Mouse (Mus musculus) C2C12 (cell line): ENCODE results near the gene Doc2b. TPM values are rescaled to one million over a fixed set of nuclear protein-coding genes. Genes with fewer than 3 reads are reported as not detected.

Experiments
- H3K27me3 ChIP-seq: one replicate; pipeline ENCODE4 v1.6.1; 2011; ENCODE audit not compliant: control insufficient read depth, insufficient read depth, insufficient read length
- H3K36me3 ChIP-seq: one replicate; pipeline ENCODE4 v1.6.1; 2011; ENCODE audit not compliant: control insufficient read depth, insufficient read depth
- H3K4me3 ChIP-seq: one replicate; pipeline ENCODE4 v1.5.1; 2011; ENCODE audit warnings: mild to moderate bottlenecking, control low read depth; ENCODE audit not compliant: poor library complexity, insufficient read depth, severe bottlenecking
- H3K79me2 ChIP-seq: one replicate; pipeline ENCODE4 v1.6.1; 2011; ENCODE audit not compliant: control insufficient read depth, insufficient read depth
- H3K79me3 ChIP-seq: one replicate; pipeline ENCODE4 v1.6.1; 2011; ENCODE audit warnings: low read depth, control low read depth
- H3ac ChIP-seq: one replicate; pipeline ENCODE3; 2011; ENCODE audit warnings: low read depth; ENCODE audit not compliant: control insufficient read depth, insufficient read length
- CEBPB ChIP-seq: IDR thresholded peaks from one replicate; pipeline ENCODE4 v1.6.1; 2011; ENCODE audit warnings: low read depth, mild to moderate bottlenecking, control low read depth, moderate library complexity
- CTCF ChIP-seq: IDR thresholded peaks from one replicate; pipeline ENCODE4 v1.5.1; 2011; ENCODE audit not compliant: control insufficient read depth, insufficient read depth, insufficient read length
- FOSL1 ChIP-seq: IDR thresholded peaks from one replicate; pipeline ENCODE4 v1.8.0; 2011; ENCODE audit warnings: mild to moderate bottlenecking, low read length; ENCODE audit not compliant: poor library complexity, insufficient read depth, severe bottlenecking
- MAX ChIP-seq: IDR thresholded peaks from one replicate; pipeline ENCODE4 v1.6.1; 2011; ENCODE audit warnings: mild to moderate bottlenecking, control low read depth
- MYOD1 ChIP-seq: IDR thresholded peaks from one replicate; pipeline ENCODE4 v1.6.1; 2011; ENCODE audit warnings: low read depth; ENCODE audit not compliant: control insufficient read depth, insufficient read length
- MYOG ChIP-seq: IDR thresholded peaks from one replicate; pipeline ENCODE4 v1.6.1; 2011; ENCODE audit not compliant: control insufficient read depth, insufficient read length; ENCODE audit errors: extremely low read depth
- USF1 ChIP-seq: IDR thresholded peaks from one replicate; pipeline ENCODE4 v1.6.1; 2011; ENCODE audit warnings: low read depth, mild to moderate bottlenecking, control low read depth, moderate library complexity
- polyA plus RNA-seq: library from polyadenylated mRNA; unstranded; fragments of >200 nt; fragmentation: generic; extraction: Trizol; gene quantifications from one replicate; pipeline ENCODE4 v1.2.1, GENCODE M21; 2012; ENCODE audit warnings: missing spikeins

Doc2b gene
- polyA plus RNA-seq, 1 experiment: 0.04 TPM

DNA sequence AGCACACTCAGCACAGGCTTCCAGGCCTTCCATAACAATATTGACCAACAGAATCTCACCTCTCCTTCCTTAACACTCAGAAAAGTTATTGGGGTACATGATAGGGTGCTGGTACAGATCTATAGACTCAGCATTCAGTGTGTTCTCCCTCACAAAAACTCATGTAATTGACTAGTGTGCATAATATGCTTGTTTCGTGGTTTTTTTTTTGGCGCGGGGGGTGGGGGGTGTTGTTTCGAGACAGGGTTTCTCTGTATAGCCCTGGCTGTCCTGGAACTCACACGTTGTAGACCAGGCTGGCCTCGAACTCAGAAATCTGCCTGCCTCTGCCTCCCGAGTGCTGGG, 57.4 kb downstream of the Doc2b start:
- H3K36me3 ChIP-seq: peaks cover 56% of the 10 kb centered on the region
- H3ac ChIP-seq: no peak overlapping the region
- H3K79me3 ChIP-seq: peaks cover 98% of the 10 kb centered on the region

GRCm38 (mm10) chr11:75737806-75738476, 57.9 kb downstream of the Doc2b start:
- Histone ChIP-seq H3K36me3 (peaks cover 56% of the 10 kb centered on the region), H3K79me3 (peaks cover 96% of the 10 kb centered on the region), H3K4me3 (no peak overlapping the region), H3ac (no peak overlapping the region), H3K27me3 (no peaks in the 10 kb centered on the region), H3K79me2 (peaks cover 100% of the 10 kb centered on the region)
- TF ChIP-seq MAX (no peak), USF1 (no peak), MYOD1 (no peak), FOSL1 (no peak), CEBPB (no peak), MYOG (no peak), CTCF (no peak)

More for the DNA sequence above, 57.4 kb downstream of the Doc2b start:
- TF ChIP-seq MYOG: no peak
- no peak for TF ChIP-seq FOSL1
- TF ChIP-seq MAX: no peak
- TF ChIP-seq USF1: no peak
- TF ChIP-seq CTCF: no peak
- TF ChIP-seq MYOD1: no peak
- TF ChIP-seq CEBPB: no peak
- Histone ChIP-seq H3K27me3 (no peaks in the 10 kb centered on the region), H3K79me2 (peaks cover 100% of the 10 kb centered on the region), H3K4me3 (no peak overlapping the region)

DNA sequence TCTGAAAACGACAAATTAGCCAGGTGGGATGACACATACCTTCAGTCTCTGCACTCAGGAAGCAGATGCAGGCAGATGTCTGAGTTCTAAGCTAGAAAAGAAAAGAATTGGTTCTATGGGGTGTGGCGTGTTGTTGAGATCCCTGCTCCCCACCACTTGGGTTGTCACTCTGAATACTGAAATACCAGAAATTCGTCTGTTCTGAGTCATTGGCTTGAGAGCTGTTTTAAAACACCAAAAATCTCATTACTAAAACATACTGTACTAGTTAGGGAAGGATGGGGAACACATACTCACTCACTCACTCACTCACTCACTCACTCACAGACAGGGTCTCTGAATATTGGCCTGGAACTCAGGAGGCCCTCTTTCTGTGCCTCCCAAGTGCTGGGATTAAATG, 58.9 kb downstream of the Doc2b start:
- Histone ChIP-seq H3K27me3 (no peaks in the 10 kb centered on the region), H3K79me3 (peaks cover 87% of the 10 kb centered on the region), H3ac (no peak overlapping the region), H3K36me3 (peaks cover 53% of the 10 kb centered on the region), H3K79me2 (peaks cover 97% of the 10 kb centered on the region), H3K4me3 (no peak overlapping the region)
- TF ChIP-seq FOSL1 (no peak), MYOG (no peak), MAX (no peak), MYOD1 (no peak), CTCF (no peak), CEBPB (no peak), USF1 (no peak)

GRCm38 (mm10) chr11:75735462-75736252, 60.2 kb downstream of the Doc2b start:
- Histone ChIP-seq H3K79me2 (peaks cover 89% of the 10 kb centered on the region), H3K4me3 (no peak overlapping the region), H3K79me3 (peaks cover 74% of the 10 kb centered on the region), H3ac (no peak overlapping the region), H3K27me3 (no peaks in the 10 kb centered on the region), H3K36me3 (peaks cover 39% of the 10 kb centered on the region)
- TF ChIP-seq USF1 (no peak), CTCF (no peak), CEBPB (no peak), MYOG (no peak), MYOD1 (no peak), MAX (no peak), FOSL1 (no peak)

GRCm38 (mm10) chr11:75733227-75733940, 62.5 kb downstream of the Doc2b start:
- peaks cover 67% of the 10 kb centered on the region for H3K79me2 ChIP-seq
- peak overlapping the region; percentile 67 for H3K4me3 ChIP-seq
- peak overlapping the region; percentile 89 for H3ac ChIP-seq
- H3K27me3 ChIP-seq: no peaks in the 10 kb centered on the region
- H3K36me3 ChIP-seq: peaks cover 18% of the 10 kb centered on the region
- H3K79me3 ChIP-seq: peaks cover 51% of the 10 kb centered on the region
- TF ChIP-seq USF1: no peak
- TF ChIP-seq MYOD1: no peak
- TF ChIP-seq FOSL1: no peak
- no peak for TF ChIP-seq CTCF
